Mouse (Mus musculus) embryonic facial prominence, embryonic 15.5 days (tissue): Measurements from ENCODE around the gene Rimkla. TPM values are rescaled to one million over a fixed set of nuclear protein-coding genes. Genes with fewer than 3 reads are reported as not detected.

Experiments
- polyA plus RNA-seq: library from polyadenylated mRNA; unstranded; fragments of >200 nt; fragmentation: Nextera tagmentation; extraction: Ambion mirVana; gene quantifications from 2 replicates; pipeline ENCODE4 v1.2.1, GENCODE M21; 2015

The Rimkla gene
- polyA plus RNA-seq, 1 experiment from 2014 or later, result 0.45 TPM

Other genes with a start within 250 kb of the Rimkla start
- gene Cldn19, start 237.2 kb downstream of the Rimkla start, polyA plus RNA-seq, result 0.05 and 0.20 TPM in 2 replicates
- 577 and 601 TPM in 2 replicates for gene Ybx1, start 198.0 kb downstream of the Rimkla start, polyA plus RNA-seq
- gene Ppih, start 172.1 kb downstream of the Rimkla start, polyA plus RNA-seq, result 76.8 and 84.3 TPM in 2 replicates
- gene Ccdc30, start 77.1 kb downstream of the Rimkla start, polyA plus RNA-seq, result 8.7 and 10.5 TPM in 2 replicates
- gene Ppcs, start 70.2 kb downstream of the Rimkla start, polyA plus RNA-seq, result 23.7 and 26.8 TPM in 2 replicates
- 1.8 and 2.1 TPM in 2 replicates for gene Zmynd12, start 69.8 kb downstream of the Rimkla start, polyA plus RNA-seq
- 24.3 and 26.1 TPM in 2 replicates for gene Foxj3, start 44.4 kb upstream of the Rimkla start, polyA plus RNA-seq
- 6.0 and 6.3 TPM in 2 replicates for gene Frg2f1, start 46.9 kb upstream of the Rimkla start, polyA plus RNA-seq
- gene Guca2a, start 145.1 kb upstream of the Rimkla start, polyA plus RNA-seq, result not detected in 2 replicates
- not detected in 2 replicates for gene Guca2b, start 166.3 kb upstream of the Rimkla start, polyA plus RNA-seq
- 5.3 and 6.8 TPM in 2 replicates for gene Hivep3, start 241.2 kb upstream of the Rimkla start, polyA plus RNA-seq